Mouse (Mus musculus) lung, embryonic 15.5 days (tissue): ENCODE measurements around the gene Fam111a. TPM values are rescaled to one million over a fixed set of nuclear protein-coding genes. Genes with fewer than 3 reads are reported as not detected.

Source experiments
- ATAC-seq: fragments of 200-750 bp; cut with Nextera tagmentation; 2 replicates; pipeline ENCODE4 v1.8.0; 2017; ENCODE audit warnings: moderate number of reproducible peaks, borderline replicate concordance; ENCODE audit not compliant: low FRiP score, low TSS enrichment; ENCODE audit errors: extremely low read depth
- H3K27ac ChIP-seq: fragments of 300-500 bp; sonication (generic); 2 replicates; pipeline ENCODE4 v1.5.1; 2015; ENCODE audit warnings: moderate library complexity, mild to moderate bottlenecking, inconsistent platforms
- H3K27me3 ChIP-seq: fragments of 300-500 bp; sonication (generic); 2 replicates; pipeline ENCODE4 v1.6.1; 2015; ENCODE audit warnings: inconsistent platforms
- H3K36me3 ChIP-seq: fragments of 300-500 bp; sonication (generic); 2 replicates; pipeline ENCODE4 v1.6.1; 2015; ENCODE audit warnings: inconsistent platforms
- H3K4me1 ChIP-seq: fragments of 300-500 bp; sonication (generic); 2 replicates; pipeline ENCODE4 v1.6.1; 2015; ENCODE audit warnings: inconsistent platforms
- H3K4me2 ChIP-seq: fragments of 300-500 bp; sonication (generic); 2 replicates; pipeline ENCODE4 v1.6.1; 2015; ENCODE audit warnings: inconsistent platforms, mild to moderate bottlenecking, moderate library complexity
- H3K4me3 ChIP-seq: fragments of 300-500 bp; sonication (generic); 2 replicates; pipeline ENCODE4 v1.5.1; 2015; ENCODE audit warnings: mild to moderate bottlenecking, inconsistent platforms
- H3K9ac ChIP-seq: fragments of 300-500 bp; sonication (generic); 2 replicates; pipeline ENCODE4 v1.6.1; 2015; ENCODE audit warnings: inconsistent platforms
- H3K9me3 ChIP-seq: fragments of 300-500 bp; sonication (generic); 2 replicates; pipeline ENCODE4 v1.6.1; 2016; ENCODE audit warnings: inconsistent platforms
- WGBS: fragments of 180-500 bp; shearing (Covaris S2); methylation state at CpG from one replicate; pipeline ENCODE4 v1.1.7; 2015; 5-methylcytosine and 5-hydroxymethylcytosine counted together
- polyA plus RNA-seq: library from polyadenylated mRNA; unstranded; fragments of >200 nt; fragmentation: Nextera tagmentation; extraction: Ambion mirVana; gene quantifications from 2 replicates; pipeline ENCODE4 v1.2.1, GENCODE M21; 2015

Gene Fam111a
- polyA plus RNA-seq, 1 experiment from 2014 or later: 32.0 TPM

DNA sequence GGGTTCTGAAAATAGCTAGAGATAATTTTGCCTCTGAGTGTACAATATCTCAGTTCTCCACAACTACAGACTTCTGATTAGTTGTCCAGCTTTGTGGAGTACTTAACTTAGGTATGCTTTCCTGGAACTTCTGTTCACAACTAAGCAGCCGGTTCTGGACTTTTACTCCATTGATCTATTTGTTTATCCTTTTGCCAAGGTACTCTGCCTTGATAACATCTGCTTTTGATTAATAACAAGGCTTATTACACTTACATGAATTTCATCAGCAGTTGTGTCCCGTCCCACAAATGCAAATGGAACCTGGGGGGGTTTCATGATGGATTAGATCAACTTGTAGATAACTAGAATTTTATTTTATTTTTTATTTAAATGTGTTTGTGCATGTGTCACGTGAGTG lies 91.3 kb downstream of the Fam111a start:
- H3K36me3 ChIP-seq: no peaks in the 10 kb centered on the region
- no peak for ATAC-seq
- 62% methylated on average over 3 of the region's 3 CpGs for WGBS

DNA sequence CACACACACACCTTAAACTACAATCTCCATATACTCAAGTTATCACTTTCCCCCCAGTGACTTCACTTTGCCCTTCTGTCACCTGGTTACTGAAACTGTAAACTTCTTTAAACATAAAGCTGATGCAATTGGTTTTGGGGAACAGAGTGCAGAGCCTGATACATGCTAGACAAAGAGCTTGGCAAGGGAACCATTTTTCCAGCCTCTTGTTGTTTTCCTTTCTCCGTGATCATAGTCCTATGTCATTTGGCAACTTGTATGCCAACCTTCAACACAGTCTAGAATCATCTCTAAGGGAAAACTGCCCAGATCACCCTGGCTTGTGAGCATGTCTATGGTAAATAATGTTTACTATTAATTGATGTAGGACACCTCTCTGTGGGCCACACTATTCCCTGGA lies 92.5 kb downstream of the Fam111a start:
- H3K27me3 ChIP-seq: no peaks in the 10 kb centered on the region
- no peaks in the 10 kb centered on the region for H3K9me3 ChIP-seq
- H3K4me2 ChIP-seq: no peak overlapping the region
- WGBS: 67% methylated on average over 1 of the region's 1 CpGs
- H3K4me1 ChIP-seq: no peaks in the 10 kb centered on the region
- no peak overlapping the region for H3K27ac ChIP-seq
- H3K36me3 ChIP-seq: no peaks in the 10 kb centered on the region
- H3K9ac ChIP-seq: no peak overlapping the region
- H3K4me3 ChIP-seq: no peak overlapping the region
- ATAC-seq: no peak

More for the DNA sequence above, 91.3 kb downstream of the Fam111a start:
- no peak overlapping the region for H3K27ac ChIP-seq
- no peak overlapping the region for H3K9ac ChIP-seq
- H3K4me3 ChIP-seq: no peak overlapping the region
- H3K4me2 ChIP-seq: no peak overlapping the region
- no peaks in the 10 kb centered on the region for H3K27me3 ChIP-seq
- H3K9me3 ChIP-seq: no peaks in the 10 kb centered on the region
- no peaks in the 10 kb centered on the region for H3K4me1 ChIP-seq

Other genes starting within 250 kb of the Fam111a start
- not detected in 2 replicates for gene Olfr1436, start 246.6 kb upstream of the Fam111a start, polyA plus RNA-seq
- gene Olfr1437, start 220.6 kb upstream of the Fam111a start, polyA plus RNA-seq: not detected in 2 replicates
- gene Olfr1438-ps1, start 209.8 kb upstream of the Fam111a start, polyA plus RNA-seq: not detected in 2 replicates
- not detected in 2 replicates for gene Olfr1440, start 158.5 kb upstream of the Fam111a start, polyA plus RNA-seq
- not detected in 2 replicates for gene Olfr1441, start 128.3 kb upstream of the Fam111a start, polyA plus RNA-seq
- not detected in 2 replicates for gene Pfpl, start 117.8 kb upstream of the Fam111a start, polyA plus RNA-seq
- gene Mpeg1, start 85.0 kb upstream of the Fam111a start, polyA plus RNA-seq: 0.67 and 1.0 TPM in 2 replicates
- gene Dtx4, start 44.3 kb upstream of the Fam111a start, polyA plus RNA-seq: 16.1 and 16.5 TPM in 2 replicates
- 0.12 TPM in 1 of 2 replicates, not detected in the other for gene Gm4952, start 54.2 kb downstream of the Fam111a start, polyA plus RNA-seq
- gene Glyat, start 87.6 kb downstream of the Fam111a start, polyA plus RNA-seq: not detected in 2 replicates
- gene Olfr1442, start 124.7 kb downstream of the Fam111a start, polyA plus RNA-seq: not detected in 2 replicates
- gene Olfr1443, start 132.4 kb downstream of the Fam111a start, polyA plus RNA-seq: not detected in 2 replicates
- gene Keg1, start 150.0 kb downstream of the Fam111a start, polyA plus RNA-seq: 0.14 TPM in 1 of 2 replicates, not detected in the other
- 1.2 and 1.3 TPM in 2 replicates for gene Cntf, start 219.9 kb downstream of the Fam111a start, polyA plus RNA-seq